Comparison of ENCODE assay signal across 7 mouse cellular contexts in genomic region chr15:85200446-85201289, GRCm38 (mm10). TPM values are rescaled to one million over a fixed set of nuclear protein-coding genes. Genes with fewer than 3 reads are reported as not detected.
DNase-seq lines count a peak whose midpoint lies in the region; ATAC-seq and TF ChIP-seq lines count a peak whose summit lies in the region.

No protein-coding gene starts in this region.

- no peaks in the 10 kb centered on the region for H3K27me3 ChIP-seq in hindbrain, postnatal 0 days (ENCODE audit: insufficient read depth, low read length)
- no peaks in the 10 kb centered on the region for H3K27me3 ChIP-seq in lung, embryonic 14.5 days (ENCODE audit: insufficient read depth, low read length)
- no peaks in the 10 kb centered on the region for H3K27me3 ChIP-seq in stomach, embryonic 16.5 days (ENCODE audit: control insufficient read depth, insufficient read depth, low read length)

- H3K27ac ChIP-seq in hindbrain, postnatal 0 days = peak overlapping the region; percentile 56; the same call in 1 of the 2 replicates
- peak overlapping the region; percentile 84 for H3K27ac ChIP-seq in lung, embryonic 14.5 days (ENCODE audit: low read depth)
- peak overlapping the region; percentile 94 for H3K27ac ChIP-seq in stomach, embryonic 16.5 days (ENCODE audit: low read length)

- no peaks in the 10 kb centered on the region for H3K36me3 ChIP-seq in hindbrain, postnatal 0 days (ENCODE audit: insufficient read depth, low read length)
- no peaks in the 10 kb centered on the region for H3K36me3 ChIP-seq in lung, embryonic 14.5 days (ENCODE audit: insufficient read depth)
- H3K36me3 ChIP-seq in stomach, embryonic 16.5 days (ENCODE audit: control insufficient read depth, insufficient read depth, low read length) = no peaks in the 10 kb centered on the region

- no peak overlapping the region for H3K4me3 ChIP-seq in hindbrain, postnatal 0 days (ENCODE audit: low read length)
- no peak overlapping the region for H3K4me3 ChIP-seq in lung, embryonic 14.5 days (ENCODE audit: low read depth, low read length)
- no peak overlapping the region for H3K4me3 ChIP-seq in stomach, embryonic 16.5 days (replicated peaks; ENCODE audit: low read length)

- H3K9ac ChIP-seq in hindbrain, postnatal 0 days (replicated peaks; ENCODE audit: low read length) = peak overlapping the region; percentile 17; the same call in 1 of the 2 replicates
- H3K9ac ChIP-seq in lung, embryonic 14.5 days = no peak overlapping the region
- H3K9ac ChIP-seq in stomach, embryonic 16.5 days (ENCODE audit: low read length) = peak overlapping the region; percentile 33; the same call in 1 of the 2 replicates

- no peak overlapping the region for H3K4me2 ChIP-seq in hindbrain, postnatal 0 days (ENCODE audit: low read depth, low read length)
- no peak overlapping the region for H3K4me2 ChIP-seq in lung, embryonic 14.5 days
- H3K4me2 ChIP-seq in stomach, embryonic 16.5 days (ENCODE audit: low read depth, low read length) = no peak overlapping the region

- H3K9me3 ChIP-seq in hindbrain, postnatal 0 days (ENCODE audit: low read length) = no peaks in the 10 kb centered on the region
- no peaks in the 10 kb centered on the region for H3K9me3 ChIP-seq in lung, embryonic 14.5 days (ENCODE audit: low read depth, low read length)
- no peaks in the 10 kb centered on the region for H3K9me3 ChIP-seq in stomach, embryonic 16.5 days (replicated peaks; ENCODE audit: control insufficient read depth, low read length)

- peak; percentile 41; the same call in 1 of the 2 replicates for ATAC-seq in hindbrain, postnatal 0 days
- ATAC-seq in lung, embryonic 14.5 days (ENCODE audit: insufficient read depth) = peak; percentile 73
- peak; percentile 50 for ATAC-seq in stomach, embryonic 16.5 days (ENCODE audit: insufficient read depth, low FRiP score)

- DNase-seq in adrenal gland, adult 8-10 months = peak; percentile 38
- DNase-seq in brain, adult 2 months (ENCODE audit: low read depth, low spot score) = peak; percentile 38
- DNase-seq in hindbrain, postnatal 0 days (ENCODE audit: low spot score) = peak; percentile 61
- DNase-seq in lung, embryonic 14.5 days = peak; percentile 90
- no peak for DNase-seq in cerebellum, adult 9-11 months
- no peak for DNase-seq in right cerebral cortex, adult 18-20 months

- WGBS in hindbrain, postnatal 0 days = 23% methylated on average over 14 of the region's 14 CpGs
- 19% methylated on average over 14 of the region's 14 CpGs for WGBS in lung, embryonic 14.5 days
- WGBS in stomach, embryonic 16.5 days = 28% methylated on average over 14 of the region's 14 CpGs

- no peak for TF ChIP-seq CTCF in hindbrain, postnatal 0 days (IDR thresholded peaks at IDR 0.05; ENCODE audit: low read depth)
- no peak for TF ChIP-seq CTCF in lung, embryonic 14.5 days (IDR thresholded peaks at IDR 0.05; ENCODE audit: low read depth)

- H3K4me1 ChIP-seq in hindbrain, postnatal 0 days (ENCODE audit: insufficient read depth, low read length) = peaks cover 11% of the 10 kb centered on the region
- peaks cover 10% of the 10 kb centered on the region; the same call in 1 of the 2 replicates for H3K4me1 ChIP-seq in lung, embryonic 14.5 days (ENCODE audit: insufficient read depth)
- H3K4me1 ChIP-seq in stomach, embryonic 16.5 days (ENCODE audit: control insufficient read depth, insufficient read depth, low read length) = peaks cover 8% of the 10 kb centered on the region; the same call in 1 of the 2 replicates

RNA-seq across cellular contexts. Expression of gene Fbln1, which starts 5.1 kb away (rescaled TPM):
- 10 to 100 TPM; 24.9 to 34.2 (median 29.2) TPM for total RNA-seq in adrenal gland, adult 8-10 months (2022)
- total RNA-seq in hindbrain, postnatal 0 days (2014; rRNA removed) = 68.4 and 73.9 TPM in 2 replicates
- polyA plus RNA-seq in hindbrain, postnatal 0 days (2015; fragmentation: Nextera tagmentation; extraction: Ambion mirVana) = 48.3 and 52.1 TPM in 2 replicates
- 277 and 302 TPM in 2 replicates for polyA plus RNA-seq in lung, embryonic 14.5 days (2014; fragmentation: Nextera tagmentation; extraction: Ambion mirVana)
- polyA plus RNA-seq in stomach, embryonic 16.5 days (2015; fragmentation: Nextera tagmentation; extraction: Ambion mirVana) = 236 and 299 TPM in 2 replicates

Comparison
In these comparisons a context has a peak if more than half of its experiments do, and no peak if none do; other contexts are left out.
1. DNase-seq: peak in adrenal gland, adult 8-10 months (single experiment), brain, adult 2 months (single experiment), hindbrain, postnatal 0 days (single experiment) and lung, embryonic 14.5 days (single experiment); none in cerebellum, adult 9-11 months (single experiment) and right cerebral cortex, adult 18-20 months (single experiment).
2. Peak in every context shown above with its lines, with median percentiles within 50 percentile points of each other: ATAC-seq and H3K27ac ChIP-seq.